Mouse (Mus musculus): ENCODE data around the gene Prss48. TPM values are rescaled to one million over a fixed set of nuclear protein-coding genes. Genes with fewer than 3 reads are reported as not detected.

Gene Prss48
- polyA plus RNA-seq (2016; fragmentation: Nextera tagmentation; extraction: Ambion mirVana), result not detected in 2 replicates

DNA sequence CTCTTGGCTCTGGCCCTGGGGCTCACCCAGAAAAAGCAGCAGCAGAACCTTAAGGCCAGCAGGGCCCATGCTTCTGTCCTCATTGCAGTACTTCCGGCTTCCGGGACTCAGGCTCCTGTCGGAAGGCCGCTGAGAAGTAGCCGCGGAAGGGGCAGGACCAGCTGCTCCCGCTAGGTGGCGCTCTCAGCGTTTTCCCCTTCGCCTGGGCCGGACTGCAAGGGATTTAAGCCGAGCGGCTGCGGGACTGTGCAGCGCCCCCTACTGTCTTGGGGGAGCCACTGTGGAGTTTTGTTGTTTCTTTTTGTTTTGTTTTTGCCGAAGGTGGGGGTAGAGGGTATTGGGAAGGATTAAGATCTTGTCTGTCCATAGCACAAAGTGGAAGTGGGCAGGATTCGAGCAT lies at the start of gene Prss48:
Gene Prss48 (minus strand): TSS at position 69 of the 400 bp plus-strand sequence.
- Histone ChIP-seq H3K27ac (no peak within 1 kb of the TSS), H3K36me3 (no peaks in the 10 kb centered on the region), H3K4me1 (no peaks in the 10 kb centered on the region), H3K4me3 (no peak within 1 kb of the TSS), H3K27me3 (no peaks in the 10 kb centered on the region), H3K9me3 (replicated peaks) (peaks cover 3% of the 10 kb centered on the region; the same call in 1 of the 2 replicates), H3K9ac (no peak within 1 kb of the TSS), H3K4me2 (replicated peaks) (no peak within 1 kb of the TSS)
- WGBS, result 76% methylated on average over 17 of the region's 17 CpGs
- no peak for ATAC-seq (ENCODE audit: low FRiP score)

DNA sequence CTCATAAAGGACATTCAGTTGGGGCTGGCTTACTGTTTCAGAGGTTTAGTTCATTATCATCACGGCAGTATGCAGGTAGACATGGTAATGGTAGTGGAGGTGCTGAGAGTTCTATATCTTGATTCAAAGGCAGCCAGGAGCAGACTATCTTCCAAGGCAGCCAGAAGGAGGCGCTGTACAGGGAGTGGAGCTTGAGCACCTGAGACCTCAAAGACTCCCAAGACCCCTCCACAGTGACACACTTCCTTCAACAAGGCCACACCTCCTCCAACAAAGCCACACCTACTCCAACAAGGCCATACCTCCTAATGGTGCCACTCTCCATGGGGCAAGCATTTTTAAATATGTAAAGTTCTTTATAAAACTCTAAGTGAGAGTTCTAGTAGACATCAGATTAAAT lies 46.8 kb upstream of the Prss48 start:
- H3K27ac ChIP-seq, result no peak overlapping the region
- no peak overlapping the region for H3K4me3 ChIP-seq
- H3K27me3 ChIP-seq, result no peaks in the 10 kb centered on the region
- no peaks in the 10 kb centered on the region for H3K4me1 ChIP-seq
- H3K36me3 ChIP-seq, result 0 out of 2 replicates have a peak, but pooled peaks cover 3% of the 10 kb centered on the region
- H3K9ac ChIP-seq, result no peak overlapping the region
- WGBS, result 85% methylated on average over 2 of the region's 2 CpGs
- no peaks in the 10 kb centered on the region for H3K9me3 ChIP-seq (replicated peaks)
- ATAC-seq (ENCODE audit: low FRiP score), result no peak
- H3K4me2 ChIP-seq (replicated peaks), result no peak overlapping the region

DNA sequence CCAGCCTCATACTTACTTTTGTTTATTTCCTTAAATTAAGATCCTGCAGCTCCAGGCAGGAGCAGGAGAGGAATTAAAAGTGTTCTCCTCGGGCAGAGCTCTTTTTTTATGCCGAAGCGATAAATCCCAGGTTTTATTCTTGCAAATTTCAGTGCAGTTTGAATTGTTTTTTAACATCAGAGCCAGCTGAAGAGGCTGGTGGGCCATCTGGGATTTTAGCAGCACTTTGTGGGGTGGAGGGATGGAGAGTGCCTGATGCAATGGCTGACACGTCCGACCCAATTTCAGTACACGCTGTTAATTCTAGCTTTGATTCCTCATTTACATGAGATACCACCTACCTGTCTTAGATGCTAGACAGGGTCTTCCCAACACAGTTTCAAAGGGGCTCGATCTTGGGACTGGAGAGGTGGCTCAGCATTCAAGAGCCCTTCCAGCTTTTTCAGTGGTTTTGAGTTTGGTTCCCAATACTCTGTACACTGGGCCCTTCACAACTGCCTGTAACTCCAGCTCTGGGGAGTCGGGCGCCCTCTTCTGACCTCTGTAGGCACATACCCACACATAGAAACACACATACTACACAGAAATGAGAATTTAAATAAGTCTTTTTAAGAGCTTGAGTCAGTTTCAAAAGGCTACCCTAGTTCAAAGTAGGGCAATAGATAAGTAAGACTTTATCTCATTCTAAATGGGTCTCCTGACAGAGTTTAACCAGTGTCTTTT lies 45.6 kb upstream of the Prss48 start:
- H3K9me3 ChIP-seq (replicated peaks), result 0 out of 2 replicates have a peak, but pooled peaks cover 4% of the 10 kb centered on the region
- no peaks in the 10 kb centered on the region for H3K4me1 ChIP-seq
- H3K9ac ChIP-seq, result no peak overlapping the region
- WGBS, result 95% methylated on average over 9 of the region's 9 CpGs
- H3K4me3 ChIP-seq, result no peak overlapping the region
- no peak overlapping the region for H3K4me2 ChIP-seq (replicated peaks)
- no peak for ATAC-seq (ENCODE audit: low FRiP score)
- no peaks in the 10 kb centered on the region for H3K27me3 ChIP-seq
- peaks cover 3% of the 10 kb centered on the region; the same call in 1 of the 2 replicates for H3K36me3 ChIP-seq
- no peak overlapping the region for H3K27ac ChIP-seq

DNA sequence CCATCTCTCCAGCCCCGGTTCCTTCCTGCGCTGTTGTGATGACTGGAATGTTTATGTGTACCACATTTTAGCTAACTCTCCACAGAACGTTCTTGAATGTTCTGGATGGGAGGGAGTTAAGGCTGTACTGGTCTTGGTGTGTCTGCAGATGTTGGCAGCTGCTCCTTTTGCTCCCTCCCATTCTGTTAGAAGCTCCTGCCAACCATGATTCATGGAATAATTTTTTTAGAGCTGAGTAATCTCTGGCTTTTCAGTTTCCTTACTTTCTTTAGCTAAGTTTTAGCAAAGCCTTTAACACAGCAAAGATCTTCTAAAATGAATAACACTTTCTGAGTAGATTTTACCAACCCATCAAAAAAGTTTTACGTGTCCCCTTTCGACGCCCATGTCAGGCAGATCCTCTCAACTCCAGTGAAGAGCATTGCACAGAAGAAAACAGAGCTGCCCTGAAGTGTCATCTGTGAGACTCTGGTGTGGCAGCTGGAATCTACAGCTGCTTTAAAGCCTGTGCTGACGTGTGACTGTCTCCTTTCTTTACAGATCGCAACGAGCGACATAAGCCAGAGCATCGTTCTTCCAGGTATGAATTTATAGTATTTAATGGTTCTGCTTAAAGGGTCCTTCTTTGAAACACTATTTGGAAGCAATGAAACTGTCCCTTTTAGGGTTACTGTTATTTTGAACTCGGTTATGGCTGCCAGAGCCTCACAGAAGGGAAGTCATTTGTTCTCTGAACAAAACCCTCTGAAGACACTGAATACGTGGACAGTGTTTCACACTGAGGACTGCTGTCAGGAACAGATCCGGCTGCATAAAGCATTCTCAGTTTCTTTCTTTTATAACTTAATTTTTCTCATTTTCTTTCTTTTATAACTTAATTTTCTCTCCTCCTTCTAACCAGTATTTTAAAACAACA lies 38.3 kb upstream of the Prss48 start:
- H3K36me3 ChIP-seq, result no peaks in the 10 kb centered on the region; the same call in 1 of the 2 replicates
- WGBS, result 70% methylated on average over 14 of the region's 14 CpGs
- H3K9me3 ChIP-seq (replicated peaks), result 0 out of 2 replicates have a peak, but pooled peaks cover 4% of the 10 kb centered on the region
- H3K4me1 ChIP-seq, result 0 out of 2 replicates have a peak, but pooled peaks cover 3% of the 10 kb centered on the region
- H3K9ac ChIP-seq, result no peak overlapping the region
- H3K27me3 ChIP-seq, result no peaks in the 10 kb centered on the region
- H3K27ac ChIP-seq, result no peak overlapping the region
- ATAC-seq (ENCODE audit: low FRiP score), result no peak
- H3K4me2 ChIP-seq (replicated peaks), result no peak overlapping the region
- no peak overlapping the region for H3K4me3 ChIP-seq

DNA sequence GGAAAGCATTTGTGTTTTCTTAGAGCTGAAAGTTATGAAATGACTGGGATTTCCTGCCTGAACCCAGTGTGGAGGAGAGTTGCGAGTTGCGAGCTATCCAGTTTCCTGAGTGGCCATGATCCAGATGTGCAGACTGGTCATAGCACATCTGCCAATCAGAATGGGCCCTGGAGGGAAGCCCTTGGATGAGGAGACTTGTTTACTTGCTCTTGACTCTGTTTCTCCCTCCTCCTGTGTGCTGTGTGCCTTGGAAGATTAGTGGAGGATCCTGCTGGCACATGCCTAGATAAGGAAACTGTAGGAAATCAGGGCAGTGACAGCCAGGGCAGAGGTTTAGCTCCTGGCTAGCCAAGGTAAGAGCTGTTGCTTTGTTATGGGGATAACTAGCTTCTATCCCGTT lies 36.4 kb upstream of the Prss48 start:
- H3K36me3 ChIP-seq, result no peaks in the 10 kb centered on the region; the same call in 1 of the 2 replicates
- no peak overlapping the region for H3K4me2 ChIP-seq (replicated peaks)
- H3K9ac ChIP-seq, result no peak overlapping the region
- no peaks in the 10 kb centered on the region for H3K27me3 ChIP-seq
- H3K9me3 ChIP-seq (replicated peaks), result 0 out of 2 replicates have a peak, but pooled peaks cover 4% of the 10 kb centered on the region
- no peak for ATAC-seq (ENCODE audit: low FRiP score)
- H3K4me1 ChIP-seq, result 0 out of 2 replicates have a peak, but pooled peaks cover 3% of the 10 kb centered on the region
- H3K4me3 ChIP-seq, result no peak overlapping the region
- H3K27ac ChIP-seq, result no peak overlapping the region
- 53% methylated on average over 3 of the region's 3 CpGs for WGBS

DNA sequence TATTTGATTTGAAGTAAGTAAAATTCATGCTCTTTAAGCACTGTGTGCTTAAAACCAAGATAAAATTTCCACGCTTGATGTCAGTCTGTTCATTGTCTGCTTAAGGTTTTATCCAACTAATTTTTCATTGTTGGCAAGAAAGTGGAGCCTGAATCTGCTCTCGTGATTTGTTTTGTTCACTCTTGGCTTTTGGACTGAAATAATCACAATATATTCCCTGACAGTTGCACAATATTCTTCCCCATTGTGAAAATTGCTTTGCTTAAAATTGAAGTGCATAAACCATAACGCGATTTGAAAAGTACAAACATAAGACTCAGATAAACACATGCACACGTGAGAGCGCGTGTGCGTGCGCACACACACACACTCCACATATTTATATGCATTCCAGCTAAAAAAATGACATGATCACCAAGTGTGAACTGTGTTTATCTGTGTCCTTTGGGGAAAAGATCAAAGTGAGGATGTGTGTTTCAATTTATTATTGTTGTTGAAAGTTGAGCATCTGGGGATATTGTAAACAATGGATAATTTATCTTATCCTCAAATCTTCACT lies 35.7 kb upstream of the Prss48 start:
- ATAC-seq (ENCODE audit: low FRiP score), result no peak
- no peak overlapping the region for H3K4me3 ChIP-seq
- no peak overlapping the region for H3K27ac ChIP-seq
- H3K4me1 ChIP-seq, result 0 out of 2 replicates have a peak, but pooled peaks cover 3% of the 10 kb centered on the region
- WGBS, result 95% methylated on average over 9 of the region's 9 CpGs
- no peak overlapping the region for H3K9ac ChIP-seq
- H3K36me3 ChIP-seq, result no peaks in the 10 kb centered on the region; the same call in 1 of the 2 replicates
- 0 out of 2 replicates have a peak, but pooled peaks cover 2% of the 10 kb centered on the region for H3K9me3 ChIP-seq (replicated peaks)
- no peak overlapping the region for H3K4me2 ChIP-seq (replicated peaks)
- H3K27me3 ChIP-seq, result no peaks in the 10 kb centered on the region

DNA sequence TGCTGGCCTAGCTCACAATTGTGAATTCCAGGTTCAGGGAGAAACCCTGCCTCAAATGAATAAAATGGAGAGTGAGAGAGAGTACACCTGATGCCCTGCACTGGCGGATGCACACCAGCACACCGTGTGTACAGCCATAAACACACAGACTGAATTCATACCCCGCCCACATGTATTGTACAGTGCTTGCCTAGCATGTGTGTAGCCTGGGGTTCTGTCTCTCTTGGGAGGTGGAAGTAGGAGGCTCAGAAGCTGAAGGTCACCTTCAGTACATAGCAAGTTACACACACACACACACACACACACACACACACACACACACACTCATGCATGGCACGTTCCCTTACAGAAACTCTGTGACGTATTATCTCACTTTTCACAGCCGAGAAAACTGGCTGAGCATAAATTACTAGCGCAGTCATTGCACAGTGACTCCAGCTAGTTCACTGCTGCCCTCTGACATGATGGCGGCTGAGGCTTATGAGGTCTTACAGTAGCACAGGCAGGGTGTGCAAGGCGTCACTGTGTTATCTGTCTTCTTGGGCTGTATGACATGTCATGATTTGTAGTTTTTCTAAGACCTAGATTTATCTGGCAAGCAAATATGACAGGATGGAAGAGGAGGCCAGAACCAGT lies 31.3 kb upstream of the Prss48 start:
- Histone ChIP-seq H3K36me3 (no peaks in the 10 kb centered on the region), H3K4me3 (no peak overlapping the region), H3K27me3 (no peaks in the 10 kb centered on the region), H3K4me1 (no peaks in the 10 kb centered on the region), H3K4me2 (replicated peaks) (no peak overlapping the region), H3K9ac (no peak overlapping the region), H3K9me3 (replicated peaks) (no peaks in the 10 kb centered on the region), H3K27ac (no peak overlapping the region)
- ATAC-seq (ENCODE audit: low FRiP score), result no peak
- 87% methylated on average over 9 of the region's 9 CpGs for WGBS

DNA sequence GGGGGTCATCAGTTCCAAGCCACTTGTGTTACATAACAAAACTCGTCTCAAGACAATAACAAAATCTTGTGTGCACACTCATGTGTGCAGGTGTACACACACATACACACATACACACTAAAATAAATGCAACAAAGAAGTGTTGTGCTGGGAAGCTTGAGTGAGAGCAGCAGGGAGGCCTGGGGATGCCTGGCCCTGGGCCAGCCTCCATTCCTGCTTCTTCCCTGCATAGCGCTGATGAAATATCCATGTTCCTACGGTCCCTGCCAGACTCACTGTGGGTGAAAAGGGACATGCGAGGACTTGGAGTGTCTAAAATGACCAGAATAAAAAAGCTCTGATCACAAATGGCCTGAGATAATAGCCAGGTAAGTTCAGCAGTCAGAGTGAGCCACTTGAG lies 28.3 kb upstream of the Prss48 start:
- Histone ChIP-seq H3K9me3 (replicated peaks) (no peaks in the 10 kb centered on the region), H3K4me3 (no peak overlapping the region), H3K36me3 (no peaks in the 10 kb centered on the region), H3K4me1 (no peaks in the 10 kb centered on the region), H3K9ac (no peak overlapping the region), H3K27ac (no peak overlapping the region), H3K4me2 (replicated peaks) (no peak overlapping the region), H3K27me3 (no peaks in the 10 kb centered on the region)
- 71% methylated on average over 4 of the region's 4 CpGs for WGBS
- ATAC-seq (ENCODE audit: low FRiP score), result no peak

DNA sequence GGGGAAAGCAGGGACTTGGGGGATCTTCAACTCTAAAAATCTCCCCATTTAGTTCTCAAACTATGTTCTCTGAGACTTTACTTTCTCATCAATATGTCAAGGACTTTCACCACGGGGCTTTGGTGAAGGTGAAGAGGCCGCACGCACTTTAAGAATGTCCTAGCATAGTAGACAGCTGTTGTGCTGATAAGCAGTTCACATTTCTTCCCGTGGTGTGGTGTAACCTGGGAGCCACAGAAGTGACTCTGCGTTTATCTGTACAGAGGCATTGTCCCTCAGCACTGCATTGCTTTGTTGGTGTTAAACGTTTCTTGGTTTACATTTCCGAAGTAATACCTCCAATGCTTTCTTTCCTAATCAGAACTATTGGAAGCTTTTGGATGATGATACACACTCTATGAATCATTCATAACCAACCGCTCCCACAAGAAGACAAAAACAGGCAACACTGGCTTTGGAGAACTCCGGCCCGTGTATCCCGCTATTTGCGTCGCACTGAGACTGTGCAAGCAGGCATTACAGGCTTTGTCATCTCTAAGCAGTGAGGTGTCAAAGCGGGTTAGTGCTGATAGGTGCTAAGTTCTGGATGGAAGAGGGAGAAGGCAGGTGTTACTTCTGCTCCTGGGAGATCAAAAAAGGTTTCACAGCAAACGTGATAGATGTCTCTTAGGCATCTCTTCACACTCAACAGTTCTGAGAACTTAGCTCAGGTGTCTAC lies 26.5 kb upstream of the Prss48 start:
- Histone ChIP-seq H3K4me3 (no peak overlapping the region), H3K9ac (no peak overlapping the region), H3K27me3 (no peaks in the 10 kb centered on the region), H3K4me1 (no peaks in the 10 kb centered on the region), H3K9me3 (replicated peaks) (no peaks in the 10 kb centered on the region), H3K36me3 (no peaks in the 10 kb centered on the region), H3K27ac (no peak overlapping the region), H3K4me2 (replicated peaks) (no peak overlapping the region)
- 89% methylated on average over 15 of the region's 15 CpGs for WGBS
- no peak for ATAC-seq (ENCODE audit: low FRiP score)

DNA sequence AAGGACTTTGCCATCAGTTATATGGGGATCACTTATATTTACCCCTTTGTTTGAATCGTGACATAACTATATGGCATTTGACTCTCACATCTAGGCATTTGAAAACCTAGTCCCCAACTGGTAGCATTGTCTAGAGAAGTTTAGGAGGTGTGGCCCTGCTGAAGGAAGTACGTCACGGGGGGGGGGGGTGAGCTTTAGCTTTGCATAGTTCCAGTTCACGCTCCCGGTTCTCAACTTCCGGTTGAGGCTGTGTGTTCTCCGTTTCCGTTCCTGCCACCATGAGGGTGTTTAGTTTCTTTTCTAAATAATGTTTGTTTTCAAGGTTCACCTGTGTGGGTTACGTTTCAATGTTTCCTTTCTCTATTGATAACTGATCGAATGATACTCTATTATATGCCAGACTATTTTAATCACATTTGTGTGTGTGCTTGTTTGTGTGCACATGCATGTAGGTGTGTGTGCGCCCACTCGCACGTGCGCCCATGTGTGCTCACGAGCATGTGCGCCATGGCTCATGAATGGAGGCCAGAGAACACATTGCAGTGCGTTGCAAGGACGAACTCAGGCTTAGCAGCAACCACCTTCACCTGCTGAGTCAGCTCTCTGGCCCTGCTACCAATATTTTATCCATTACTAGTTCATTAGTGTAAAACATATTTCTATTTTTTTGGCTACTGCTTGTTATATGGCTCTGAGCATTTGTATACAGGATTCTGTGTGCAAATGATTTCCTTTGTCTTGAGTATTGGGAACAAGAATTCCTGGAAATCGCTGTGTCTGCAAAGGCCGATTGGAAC lies 23.2 kb upstream of the Prss48 start:
- H3K27me3 ChIP-seq, result no peaks in the 10 kb centered on the region
- 96% methylated on average over 20 of the region's 20 CpGs for WGBS
- H3K4me1 ChIP-seq, result no peaks in the 10 kb centered on the region
- no peak for ATAC-seq (ENCODE audit: low FRiP score)
- no peak overlapping the region for H3K4me2 ChIP-seq (replicated peaks)
- no peaks in the 10 kb centered on the region for H3K9me3 ChIP-seq (replicated peaks)
- H3K36me3 ChIP-seq, result no peaks in the 10 kb centered on the region
- no peak overlapping the region for H3K9ac ChIP-seq
- no peak overlapping the region for H3K4me3 ChIP-seq
- no peak overlapping the region for H3K27ac ChIP-seq
